Mouse (Mus musculus): Measurements from ENCODE around the gene Wbp1.

The Wbp1 gene

DNA sequence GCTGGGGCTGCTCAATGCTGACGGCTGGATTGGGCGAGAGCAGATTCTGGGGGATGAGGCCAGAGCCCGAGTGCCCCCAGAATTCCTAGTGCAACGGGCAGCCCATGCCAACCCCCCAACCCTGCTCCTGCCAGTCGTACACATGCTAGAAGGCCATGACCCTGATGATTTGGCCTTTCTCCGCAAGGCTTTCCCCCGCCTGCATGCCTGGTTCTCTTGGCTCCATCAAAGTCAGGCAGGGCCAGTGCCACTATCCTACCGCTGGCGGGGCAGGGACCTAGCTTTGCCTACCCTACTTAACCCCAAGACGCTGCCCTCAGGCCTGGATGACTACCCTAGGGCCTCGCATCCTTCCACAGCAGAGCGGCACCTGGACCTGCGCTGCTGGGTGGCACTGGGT lies 3.7 kb downstream of the Wbp1 start:
- in situ Hi-C loops (cut with MboI, MseI), result loop anchor here (5.0 kb wide), 1 partner anchor 40 kb away; the partner anchor contains the start of gene Pcgf1

DNA sequence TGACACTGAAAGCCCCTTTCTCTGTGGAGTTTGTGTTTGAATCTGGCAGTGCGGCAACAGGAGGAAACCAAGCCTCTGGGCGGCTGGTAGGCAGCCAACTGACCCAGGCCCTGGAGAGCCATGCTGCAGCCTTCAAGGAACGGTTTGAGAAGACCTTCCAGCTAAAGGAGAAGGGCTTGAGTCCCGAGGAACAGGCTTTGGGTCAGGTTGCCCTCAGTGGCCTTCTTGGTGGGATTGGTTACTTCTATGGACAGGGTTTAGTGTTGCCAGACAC lies 4.3 kb downstream of the Wbp1 start:
- in situ Hi-C loops (cut with MboI, MseI), result loop anchor here (5.0 kb wide), 1 partner anchor 40 kb away; the partner anchor contains the start of gene Pcgf1

DNA sequence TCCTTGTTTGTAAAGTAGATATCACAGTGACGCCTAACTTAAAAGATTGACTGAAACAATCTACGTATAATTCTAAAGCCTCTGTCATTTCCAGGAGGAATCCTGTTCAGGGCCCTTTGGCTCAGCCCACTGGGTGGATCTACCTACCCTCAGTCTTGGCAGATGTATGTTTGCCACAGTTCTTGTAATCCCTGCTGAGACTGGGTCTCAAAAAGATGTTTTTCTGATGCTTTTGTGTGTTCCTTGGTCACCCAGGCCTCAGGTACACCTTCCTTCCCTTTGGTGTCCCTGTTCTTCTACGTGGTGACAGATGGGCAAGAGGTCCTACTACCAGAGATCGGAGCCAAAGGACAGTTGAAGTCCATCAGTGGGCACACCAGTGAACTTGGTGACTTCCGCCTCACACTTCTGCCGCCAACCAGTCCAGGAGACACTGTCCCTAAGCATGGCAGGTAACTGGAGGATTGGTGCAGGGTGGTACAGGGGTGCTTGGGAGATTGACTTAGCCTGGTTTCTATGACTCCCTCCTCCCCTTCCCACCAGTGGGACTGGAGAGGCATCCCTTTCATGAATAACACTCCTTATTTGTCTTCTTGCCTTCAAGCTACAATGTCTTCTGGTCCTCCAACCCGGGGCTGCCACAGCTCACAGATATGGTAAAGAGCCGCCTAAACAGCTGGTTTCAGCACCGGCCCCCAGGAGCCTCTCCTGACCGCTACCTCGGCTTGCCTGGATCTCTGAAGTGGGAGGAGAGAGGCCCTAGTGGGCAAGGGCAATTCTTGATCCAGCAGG lies 4.8 kb downstream of the Wbp1 start:
- in situ Hi-C loops (cut with MboI, MseI), result loop anchor here (5.0 kb wide), 1 partner anchor 39 kb away; the partner anchor contains the start of gene Pcgf1

DNA sequence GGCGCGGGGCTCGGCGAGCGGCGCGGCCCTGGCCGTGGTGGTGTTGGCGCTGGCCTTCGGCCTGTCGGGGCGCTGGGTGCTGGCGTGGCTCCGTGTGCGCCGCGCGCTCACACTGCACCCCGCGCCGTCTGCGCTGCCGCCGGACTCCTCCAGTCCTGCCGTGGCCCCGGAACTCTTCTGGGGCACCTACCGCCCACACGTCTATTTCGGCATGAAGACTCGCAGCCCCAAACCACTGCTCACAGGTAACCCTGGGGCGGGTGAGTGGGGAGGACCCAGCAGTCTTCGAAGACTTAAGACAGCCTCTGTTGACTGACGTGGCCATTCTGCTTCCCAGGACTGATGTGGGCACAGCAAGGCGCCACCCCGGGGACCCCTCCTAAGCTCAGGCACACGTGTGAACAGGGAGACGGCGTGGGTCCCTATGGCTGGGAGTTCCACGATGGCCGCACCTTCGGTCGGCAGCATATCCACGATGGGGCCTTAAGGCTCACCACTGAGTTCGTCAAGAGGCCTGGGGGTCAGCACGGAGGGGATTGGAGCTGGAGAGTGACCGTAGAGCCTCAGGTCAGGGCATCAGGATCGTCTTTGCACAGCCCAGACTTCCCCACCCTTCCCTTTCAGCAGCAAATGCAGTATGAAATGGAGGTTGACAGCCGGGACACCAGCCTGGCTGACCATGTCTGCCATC lies 5.5 kb downstream of the Wbp1 start:
- in situ Hi-C loops (cut with MboI, MseI), result loop anchor here (5.0 kb wide), 1 partner anchor 39 kb away; the partner anchor contains the start of gene Pcgf1

DNA sequence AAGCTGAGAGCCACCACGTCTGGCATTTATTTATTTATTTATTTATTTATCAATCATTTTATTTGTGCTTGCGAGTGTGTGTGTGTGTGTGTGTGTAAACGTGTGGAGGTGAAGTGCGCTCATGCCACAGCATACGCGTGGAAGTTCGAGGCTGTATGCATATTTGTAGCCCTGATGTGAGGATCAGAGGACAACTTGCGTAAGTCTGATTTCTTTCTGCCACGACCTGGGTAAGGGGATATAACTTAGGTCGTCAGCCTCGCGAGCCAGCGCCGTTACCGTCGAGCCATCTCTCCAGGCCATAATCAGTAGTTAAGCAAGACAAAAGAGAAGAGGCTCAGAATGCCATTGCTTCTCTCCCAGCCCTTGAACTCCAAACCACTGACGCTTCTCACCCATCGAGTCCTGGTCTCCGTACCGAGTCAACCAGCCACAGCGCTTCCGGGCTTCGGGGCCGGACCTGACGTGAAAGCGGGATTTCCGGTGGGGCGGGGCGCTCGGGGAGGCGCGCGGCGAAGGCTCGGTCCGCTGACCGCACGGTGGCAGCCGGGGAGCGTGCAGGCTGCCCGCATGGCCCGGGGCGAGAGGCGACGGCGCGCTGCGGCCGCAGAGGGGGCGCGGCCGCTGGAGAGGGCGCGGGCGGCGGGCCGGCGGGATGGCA lies 6.2 kb downstream of the Wbp1 start, which contains the start of gene Mogs:
Mogs (plus strand) TSS at position 486 of the 661 bp plus-strand sequence.
- in situ Hi-C loops (cut with MboI, MseI), result loop anchor here (5.0 kb wide), 1 partner anchor 38 kb away; the partner anchor contains the start of gene Pcgf1

DNA sequence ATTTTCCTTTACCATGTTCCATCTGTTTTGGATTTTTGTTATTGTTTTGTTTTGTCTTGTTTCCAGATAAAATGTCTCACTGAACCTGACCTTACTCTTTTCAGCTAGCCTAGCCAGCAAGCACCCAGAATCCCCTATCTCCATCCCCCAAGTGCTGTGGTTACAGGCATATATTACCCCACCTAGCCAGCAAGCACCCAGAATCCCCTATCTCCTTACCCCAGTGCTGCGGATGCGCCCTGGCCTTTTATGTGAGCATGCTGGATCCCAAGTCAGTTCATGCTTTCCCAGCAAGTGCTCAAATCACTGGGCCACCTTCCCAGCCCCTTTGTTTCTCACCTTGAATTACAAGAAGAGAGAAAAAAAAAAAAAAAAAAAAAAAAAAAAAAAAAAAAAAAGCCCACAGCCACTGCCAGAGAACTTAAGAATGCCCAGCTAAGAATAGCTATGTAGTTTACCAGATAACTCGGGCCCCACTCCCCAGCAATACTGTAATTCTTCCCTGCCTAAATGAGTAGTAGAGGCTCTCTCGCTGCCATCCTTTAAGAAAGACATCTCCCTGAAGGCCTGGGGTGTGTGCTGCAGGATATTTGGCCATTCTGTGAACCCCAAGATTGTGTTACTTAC lies 9.7 kb downstream of the Wbp1 start:
- in situ Hi-C loops (cut with MboI, MseI), result no loop called here

DNA sequence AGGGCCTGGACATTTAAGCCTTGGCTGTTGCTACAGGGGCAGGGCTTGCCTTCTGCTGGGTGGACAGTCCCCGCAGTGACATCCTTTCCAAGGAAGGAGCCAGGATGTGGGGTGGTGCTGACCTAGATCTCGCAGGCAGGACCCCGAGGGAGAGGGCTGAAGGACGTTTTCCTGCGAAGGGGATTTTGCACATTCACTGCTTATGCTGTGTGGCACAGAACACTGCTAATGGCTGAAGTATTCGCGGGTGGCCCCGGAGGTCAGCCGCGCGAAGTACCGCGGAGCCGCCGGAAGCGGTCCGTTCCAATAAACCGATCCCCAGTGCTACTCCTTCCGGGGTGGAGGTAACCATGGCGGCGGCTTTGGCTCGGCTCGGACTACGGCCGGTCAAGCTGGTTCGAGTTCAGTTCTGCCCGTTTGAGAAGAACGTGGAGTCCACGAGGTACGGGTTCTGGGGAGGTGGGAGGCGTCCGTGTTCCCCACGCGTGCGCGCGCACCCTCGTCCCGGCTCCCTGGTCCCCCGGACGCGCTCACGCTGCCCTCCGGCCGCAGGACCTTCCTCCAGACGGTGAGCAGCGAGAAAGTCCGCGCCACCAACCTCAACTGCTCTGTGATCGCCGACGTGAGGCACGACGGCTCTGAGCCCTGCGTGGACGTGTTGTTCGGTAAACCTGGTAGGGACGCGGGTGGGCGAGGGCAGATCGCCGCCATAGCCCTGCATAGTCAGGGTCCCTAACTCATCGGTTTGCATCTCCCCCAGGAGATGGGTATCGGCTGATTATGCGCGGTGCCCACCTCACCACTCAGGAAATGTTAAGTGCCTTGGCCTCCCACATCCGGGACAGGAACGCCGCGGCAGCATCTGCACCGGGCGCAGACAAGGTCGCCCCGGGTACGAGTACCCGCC lies 12.3 kb downstream of the Wbp1 start, which contains the start of gene Mrpl53:
Mrpl53 (plus strand) TSS at position 279 of the 907 bp plus-strand sequence.
- in situ Hi-C loops (cut with MboI, MseI), result no loop called here

DNA sequence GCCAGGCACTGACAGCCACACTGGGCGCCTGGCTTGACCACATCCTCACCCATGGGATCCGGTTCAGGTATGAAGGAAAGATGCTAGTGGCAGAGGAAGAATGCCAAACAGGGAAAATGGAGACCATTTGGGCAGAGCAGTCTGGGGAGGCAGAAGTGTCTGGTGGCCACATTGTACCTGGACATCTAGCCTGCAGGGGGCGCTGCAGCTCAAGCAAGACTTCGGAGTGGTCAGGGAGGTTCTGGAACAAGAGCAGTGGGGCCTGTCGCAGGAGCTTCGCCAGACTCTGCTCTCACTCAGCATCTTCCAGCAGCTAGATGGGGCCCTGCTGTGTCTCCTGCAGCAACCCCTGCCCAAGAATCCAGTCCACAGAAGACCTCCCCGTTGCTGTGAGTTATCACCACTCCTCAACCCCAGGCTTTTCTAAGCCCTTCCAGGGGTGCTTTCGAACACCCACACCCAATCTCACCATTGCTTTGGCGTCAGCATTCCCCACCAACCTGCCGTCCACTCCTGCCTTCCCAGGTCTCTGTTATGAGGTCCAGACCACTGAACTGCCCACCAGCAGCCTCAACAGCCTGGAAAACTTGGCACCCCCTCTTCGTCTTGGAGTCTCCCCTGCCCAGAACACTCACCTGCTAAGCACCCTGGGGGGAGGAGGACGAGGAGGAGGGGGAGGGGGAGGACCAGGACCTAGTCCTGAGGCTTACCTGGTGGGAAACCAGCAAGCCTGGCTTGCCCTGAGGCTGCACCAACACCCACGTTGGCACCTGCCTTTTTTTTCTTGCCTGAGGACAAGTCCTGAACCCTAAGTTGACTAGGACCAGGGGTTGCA lies 13.6 kb downstream of the Wbp1 start:
- in situ Hi-C loops (cut with MboI, MseI), result no loop called here

DNA sequence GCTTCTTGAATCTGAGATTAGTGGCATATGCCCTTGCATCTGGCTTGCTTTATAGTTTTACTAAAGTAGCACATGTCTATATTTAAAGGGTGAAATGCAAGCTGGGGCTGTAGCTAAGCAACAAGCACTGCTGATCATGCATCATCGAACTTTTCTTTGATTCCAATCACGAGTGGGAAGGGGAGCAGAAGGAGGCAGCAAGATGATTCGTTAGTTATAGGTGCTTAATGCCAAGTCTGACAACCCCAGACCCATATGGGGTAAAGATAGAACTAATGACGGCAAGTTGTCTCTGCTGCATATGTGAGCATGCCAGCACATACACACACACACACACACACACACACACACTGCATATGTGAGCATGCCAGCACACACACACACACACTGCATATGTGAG lies 17.2 kb downstream of the Wbp1 start:
- in situ Hi-C loops (cut with MboI, MseI), result loop anchor here (5.0 kb wide), 1 partner anchor 53 kb away; the partner anchor contains the start of genes 1700003E16Rik and Wdr54

DNA sequence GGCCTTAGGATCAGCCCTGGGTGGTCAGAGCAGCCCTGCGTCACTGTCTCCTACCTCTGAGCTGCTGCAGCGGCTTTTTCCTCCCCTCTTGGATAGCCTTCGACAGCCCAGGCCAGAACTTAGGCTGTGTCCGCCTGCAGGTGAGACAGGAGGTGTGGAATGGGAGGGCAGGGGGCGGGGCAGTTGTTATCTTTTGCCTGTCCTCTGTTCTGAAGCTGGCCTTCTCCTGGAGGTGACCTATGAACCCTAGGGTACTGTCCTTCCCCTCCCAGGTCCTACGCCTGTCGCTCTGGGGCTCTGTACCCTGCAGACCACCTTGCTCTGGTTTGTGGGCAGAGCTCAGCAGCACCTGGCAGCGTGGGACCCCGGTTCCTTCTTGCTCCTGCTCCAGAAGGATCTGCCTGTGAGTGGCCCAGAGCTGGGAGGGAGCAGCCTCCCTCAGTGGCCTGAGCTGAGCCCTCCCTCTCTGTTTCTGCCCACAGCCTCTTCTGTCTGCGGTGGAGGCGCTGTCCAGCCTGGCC lies 18.2 kb downstream of the Wbp1 start:
- in situ Hi-C loops (cut with MboI, MseI), result loop anchor here (5.0 kb wide), 1 partner anchor 54 kb away; the partner anchor contains the start of genes 1700003E16Rik and Wdr54

DNA sequence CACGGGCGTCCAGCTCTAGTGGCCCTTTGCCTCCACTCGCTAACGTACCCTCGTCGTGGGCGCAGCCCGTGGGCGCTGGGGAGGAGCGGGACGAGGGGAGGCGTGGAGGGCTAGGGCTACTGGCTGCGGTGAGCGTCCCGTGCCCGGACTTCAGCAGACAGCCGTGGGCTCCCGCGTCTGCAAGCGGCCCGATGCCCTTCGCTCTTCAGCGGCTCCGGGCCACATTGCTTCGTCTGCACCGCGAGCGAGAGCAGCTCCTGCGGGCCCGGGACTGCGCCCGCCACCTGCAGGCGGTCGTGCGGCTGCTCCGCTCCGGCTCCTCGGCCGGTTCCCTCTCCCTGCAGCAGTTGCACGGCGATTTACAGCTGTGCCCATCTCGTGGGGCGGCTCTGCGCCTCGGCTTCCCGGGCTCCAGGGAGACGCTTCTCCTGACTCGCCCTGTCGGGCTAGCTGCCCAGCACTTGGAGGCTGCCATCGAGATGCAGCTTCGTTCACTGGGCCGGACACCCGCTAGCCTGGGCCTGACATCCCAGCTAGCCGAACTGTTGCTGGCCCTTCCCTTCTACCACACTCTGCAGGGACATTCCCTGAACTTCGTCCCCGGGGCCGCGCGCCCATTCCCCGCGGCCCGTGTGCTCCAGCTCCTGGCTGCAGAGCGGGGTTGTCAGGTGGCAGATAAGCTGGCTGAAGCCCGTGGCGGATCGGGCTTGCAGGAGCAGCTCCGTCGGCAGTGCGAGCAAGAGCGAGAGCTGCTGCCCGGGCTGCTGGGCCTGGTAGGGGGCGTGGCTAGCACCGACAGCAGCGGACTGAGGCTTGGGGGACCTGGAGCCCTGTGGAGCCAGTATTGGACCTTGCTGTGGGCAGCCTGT lies 19.4 kb downstream of the Wbp1 start:
- in situ Hi-C loops (cut with MboI, MseI), result loop anchor here (5.0 kb wide), 1 partner anchor 55 kb away; the partner anchor contains the start of genes 1700003E16Rik and Wdr54

DNA sequence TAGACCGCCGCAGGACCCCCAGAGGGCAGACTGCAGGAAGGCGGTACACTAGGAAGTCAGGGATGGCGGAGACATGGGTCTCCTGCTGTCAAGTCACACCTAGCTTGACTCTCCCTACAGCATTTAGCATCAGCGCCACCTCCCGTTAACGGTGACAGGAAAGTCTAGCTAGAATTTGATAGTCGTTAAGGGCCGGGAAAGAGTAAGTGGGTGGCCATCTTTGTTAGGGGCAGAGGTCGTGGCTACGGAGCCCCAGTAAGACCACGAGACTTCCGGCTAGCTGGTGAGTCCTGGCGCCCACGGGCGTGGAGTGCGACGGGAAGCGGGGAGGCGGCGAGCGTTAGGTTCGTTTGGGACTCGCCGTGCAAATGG lies 20.1 kb downstream of the Wbp1 start, which contains the start of the genes Ccdc142 and Gm42688:
Ccdc142 (plus strand) TSS at position 286 of the 372 bp plus-strand sequence.
Gm42688 (plus strand) TSS at position 302 of the 372 bp plus-strand sequence.
- in situ Hi-C loops (cut with MboI, MseI), result loop anchor here (5.0 kb wide), 1 partner anchor 56 kb away; the partner anchor contains the start of genes 1700003E16Rik and Wdr54

DNA sequence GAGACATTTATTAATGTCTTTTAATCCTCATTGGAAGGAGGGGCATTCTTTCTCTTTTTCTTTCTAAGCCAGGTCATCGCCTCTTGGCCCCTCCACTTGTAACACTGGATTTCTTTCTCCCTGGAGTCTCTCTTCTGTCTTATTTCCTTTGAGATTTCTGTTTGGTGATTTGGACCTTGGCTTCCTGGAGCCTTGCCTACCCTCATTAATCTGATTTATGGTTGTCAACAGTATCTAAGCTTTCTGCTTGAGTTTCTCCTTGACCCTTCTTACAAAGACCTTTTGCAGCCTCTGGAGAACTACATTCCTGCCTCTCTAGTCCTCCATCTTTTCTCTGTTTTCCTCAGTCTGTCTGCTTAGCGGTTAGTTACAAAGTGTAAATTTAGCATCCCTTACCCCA lies 22.9 kb downstream of the Wbp1 start:
- in situ Hi-C loops (cut with MboI, MseI), result no loop called here

DNA sequence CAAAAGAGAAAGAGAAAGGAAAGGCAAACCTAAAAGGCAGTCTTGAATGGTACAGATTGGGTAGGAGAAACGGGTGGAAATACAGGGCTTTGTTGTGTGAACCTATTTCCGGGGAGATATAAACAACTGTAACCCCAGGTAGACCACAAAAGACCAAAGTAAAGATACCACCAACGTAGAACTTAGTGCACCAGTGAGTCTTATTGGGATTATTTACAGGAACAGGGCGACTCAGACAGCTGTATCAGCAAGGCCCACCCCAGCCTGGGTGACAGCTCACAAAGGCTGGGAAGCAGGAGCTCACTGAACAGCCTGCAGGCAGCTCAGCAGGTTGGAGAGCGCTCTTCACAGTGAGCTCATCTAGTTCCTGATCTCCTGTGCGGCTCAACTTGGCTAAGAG lies 25.4 kb downstream of the Wbp1 start:
- in situ Hi-C loops (cut with MboI, MseI), result no loop called here

DNA sequence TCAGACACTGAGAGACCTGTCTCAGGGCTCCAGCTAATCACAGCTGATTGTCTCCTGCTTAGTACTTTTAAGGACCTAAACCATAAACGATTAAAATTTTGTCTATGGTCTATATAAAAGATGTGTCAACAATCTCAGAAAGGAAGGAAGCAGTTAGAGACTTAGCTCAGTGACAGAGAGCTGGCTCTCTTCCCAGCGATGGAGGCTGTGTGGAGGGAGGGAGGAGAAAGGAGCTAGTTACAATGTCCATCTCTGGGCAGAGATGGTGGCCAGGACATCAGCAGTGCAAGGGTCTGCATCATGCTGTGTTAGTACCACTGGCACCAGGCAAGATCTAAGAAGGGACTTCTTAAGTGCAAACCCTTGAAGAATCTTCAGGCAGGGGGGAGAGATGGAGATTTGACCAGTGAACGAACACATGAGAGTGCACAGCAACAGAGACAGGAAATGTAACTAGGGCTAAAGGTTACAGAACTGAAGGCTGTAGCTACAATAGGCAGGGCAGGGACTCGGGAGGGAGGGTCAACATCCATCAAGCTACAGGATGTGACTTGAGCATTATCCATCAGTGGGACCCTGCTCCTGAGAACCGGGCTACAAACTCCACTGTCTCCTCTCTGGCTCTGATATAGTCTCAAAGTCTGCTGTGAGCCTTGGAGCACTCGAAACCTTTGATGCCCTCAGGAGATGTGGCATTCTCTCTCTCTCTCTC lies 28.8 kb downstream of the Wbp1 start:
- in situ Hi-C loops (cut with MboI, MseI), result no loop called here

DNA sequence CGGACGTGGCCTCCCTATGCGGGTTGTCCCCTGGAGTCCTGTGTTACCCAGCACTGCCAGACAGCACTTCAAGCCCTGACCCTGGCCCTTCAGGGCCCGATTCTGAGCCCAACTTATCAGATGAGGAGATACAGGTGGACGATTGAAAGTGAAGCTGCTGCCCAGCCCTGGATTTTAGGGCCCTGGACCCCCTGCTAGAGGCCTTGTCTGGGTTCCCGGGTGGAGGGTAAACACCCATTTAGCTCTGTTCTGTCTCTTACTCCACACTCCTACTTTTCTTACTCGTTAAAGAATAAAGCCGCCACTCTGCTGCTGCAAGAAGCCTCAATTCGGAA lies 33.5 kb downstream of the Wbp1 start:
- in situ Hi-C loops (cut with MboI, MseI), result no loop called here

DNA sequence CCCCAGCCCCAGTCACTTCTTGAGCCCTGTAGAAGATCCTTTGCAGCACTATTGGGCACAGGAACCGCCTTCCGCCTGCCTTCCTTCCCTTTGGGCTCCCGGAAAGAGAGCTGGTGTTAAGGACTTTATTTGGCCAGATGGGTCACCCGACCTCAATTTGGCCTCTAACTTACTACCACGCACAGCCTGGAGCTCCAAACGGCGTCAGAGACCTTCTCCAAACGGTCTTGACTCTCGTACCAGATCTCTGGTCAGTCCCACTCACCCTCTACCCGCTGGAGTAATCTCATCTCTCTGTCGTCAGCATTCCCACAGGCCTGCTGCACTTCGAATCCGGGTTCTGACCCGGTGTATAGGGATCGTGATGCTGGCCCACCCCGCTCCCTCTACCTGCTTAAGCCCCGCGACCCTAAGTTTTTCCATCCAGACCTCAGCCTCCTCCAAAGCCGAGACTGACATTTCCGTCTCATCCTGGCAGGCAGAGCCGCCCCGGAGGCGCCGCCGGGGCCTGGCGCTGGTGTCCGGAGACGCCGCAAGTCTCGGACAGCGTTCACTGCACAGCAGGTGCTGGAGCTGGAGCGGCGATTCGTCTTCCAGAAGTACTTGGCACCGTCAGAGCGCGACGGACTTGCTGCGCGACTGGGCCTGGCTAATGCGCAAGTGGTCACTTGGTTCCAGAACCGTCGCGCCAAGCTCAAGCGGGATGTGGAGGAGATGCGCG lies 34.0 kb downstream of the Wbp1 start:
- in situ Hi-C loops (cut with MboI, MseI), result no loop called here
